Mouse (Mus musculus): ENCODE measurements around the gene Fbxl15.

- no peak for TF ChIP-seq CTCF (IDR thresholded peaks at IDR 0.05)
- no peak for TF ChIP-seq POLR2A (IDR thresholded peaks at IDR 0.05; ENCODE audit: insufficient read depth, low read depth, low read length)
- TF ChIP-seq EP300 (IDR thresholded peaks at IDR 0.05; ENCODE audit: insufficient read depth, low read depth, low read length): no peak
These were observed 4.0 kb downstream of the Fbxl15 start for GRCm38 (mm10) chr19:46331936-46332335.
